Mouse (Mus musculus) G1E (cell line): ENCODE data around the gene Tomm34. TPM values are rescaled to one million over a fixed set of nuclear protein-coding genes. Genes with fewer than 3 reads are reported as not detected.

Source experiments
- ATAC-seq: 2 replicates; pipeline ENCODE4 v1.8.0; 2016; ENCODE audit warnings: mild to moderate bottlenecking; ENCODE audit not compliant: insufficient number of reproducible peaks, poor library complexity, low FRiP score, severe bottlenecking; ENCODE audit errors: extremely low read depth
- DNase-seq: peaks from one replicate; pipeline ENCODE4 v3.0.0; 2012; ENCODE audit warnings: low spot score
- H3K27me3 ChIP-seq: 2 replicates; pipeline ENCODE4 v1.6.1; 2012; ENCODE audit warnings: mild to moderate bottlenecking, low read length, inconsistent platforms; ENCODE audit not compliant: insufficient read depth
- H3K36me3 ChIP-seq: replicated peaks from 2 replicates; pipeline ENCODE3; 2012; ENCODE audit warnings: mild to moderate bottlenecking, inconsistent platforms
- H3K4me1 ChIP-seq: 2 replicates; pipeline ENCODE4 v1.6.1; 2012; ENCODE audit warnings: low read depth, low read length, inconsistent platforms, mixed read lengths; ENCODE audit not compliant: insufficient read depth
- H3K4me3 ChIP-seq: 2 replicates; pipeline ENCODE4 v1.5.1; 2012; ENCODE audit warnings: low read depth, mild to moderate bottlenecking, inconsistent platforms, low read length, moderate library complexity, mixed read lengths
- H3K9me3 ChIP-seq: replicated peaks from 2 replicates; pipeline ENCODE4 v1.6.1; 2012; ENCODE audit warnings: inconsistent platforms
- CTCF ChIP-seq: IDR thresholded peaks from 2 replicates; pipeline ENCODE4 v1.5.1; 2012; ENCODE audit warnings: low read depth, low read length, inconsistent platforms, mixed read lengths
- GATA1 ChIP-seq: IDR thresholded peaks from 2 replicates; pipeline ENCODE4 v1.6.1; 2012; ENCODE audit warnings: borderline replicate concordance, low read length, inconsistent platforms, mixed read lengths
- GATA2 ChIP-seq: IDR thresholded peaks from 2 replicates; pipeline ENCODE4 v1.6.1; 2012; ENCODE audit warnings: low read depth, low read length, inconsistent platforms, borderline replicate concordance
- POLR2AphosphoS5 ChIP-seq: IDR thresholded peaks from 2 replicates; pipeline ENCODE4 v1.6.1; 2012; ENCODE audit warnings: low read depth, low read length, inconsistent platforms; ENCODE audit not compliant: insufficient replicate concordance
- TAL1 ChIP-seq: conservative IDR thresholded peaks from 2 replicates; pipeline ENCODE4 v1.6.1; 2012; ENCODE audit warnings: low read depth, low read length, inconsistent platforms, mixed read lengths
- polyA plus RNA-seq: library from polyadenylated mRNA; stranded (reverse); fragments of >175 nt; gene quantifications from 2 replicates; pipeline ENCODE4 v1.2.3, GENCODE M21; 2012
- total RNA-seq, 2 experiments: library from RNA; stranded (forward) in 1 of 2; stranded (reverse) in 1 of 2; fragments of 200-1000 nt in 1 of 2; fragments of >200 nt in 1 of 2; fragmentation: Nextera tagmentation in 1 of 2; gene quantifications; 2 replicates each; pipeline ENCODE4 v1.2.3; 2014 to 2017

Tomm34 gene
- total and polyA plus RNA-seq, 3 experiments = 48.2 to 63.0 (median 61.0) TPM

DNA sequence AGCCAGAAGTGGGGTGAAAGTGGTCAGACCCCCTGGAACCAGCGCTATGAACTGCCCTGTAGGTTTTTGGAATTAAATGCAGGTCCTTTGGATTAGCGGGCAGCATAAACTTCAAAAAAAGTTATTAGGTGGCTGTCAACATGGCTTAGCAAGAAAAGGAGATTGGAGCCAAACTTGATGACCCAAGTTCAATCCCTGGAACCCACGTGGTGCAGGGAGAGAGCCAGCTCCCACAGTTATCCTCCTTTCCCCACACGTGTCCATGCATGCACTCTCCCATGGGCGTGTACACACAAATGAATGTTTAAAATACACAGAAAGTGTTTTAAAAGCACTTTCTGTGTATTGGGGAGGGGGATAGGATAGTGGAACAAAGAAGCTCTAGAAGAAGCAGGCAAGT lies 60.5 kb downstream of the Tomm34 start:
- Histone ChIP-seq H3K27me3 (no peaks in the 10 kb centered on the region), H3K36me3 (peaks cover 88% of the 10 kb centered on the region), H3K4me1 (peaks cover 10% of the 10 kb centered on the region), H3K9me3 (0 out of 2 replicates have a peak, but pooled peaks cover 2% of the 10 kb centered on the region), H3K4me3 (no peak overlapping the region)
- no peak for ATAC-seq
- TF ChIP-seq GATA2 (no peak), TAL1 (no peak)
- no peak for DNase-seq

DNA sequence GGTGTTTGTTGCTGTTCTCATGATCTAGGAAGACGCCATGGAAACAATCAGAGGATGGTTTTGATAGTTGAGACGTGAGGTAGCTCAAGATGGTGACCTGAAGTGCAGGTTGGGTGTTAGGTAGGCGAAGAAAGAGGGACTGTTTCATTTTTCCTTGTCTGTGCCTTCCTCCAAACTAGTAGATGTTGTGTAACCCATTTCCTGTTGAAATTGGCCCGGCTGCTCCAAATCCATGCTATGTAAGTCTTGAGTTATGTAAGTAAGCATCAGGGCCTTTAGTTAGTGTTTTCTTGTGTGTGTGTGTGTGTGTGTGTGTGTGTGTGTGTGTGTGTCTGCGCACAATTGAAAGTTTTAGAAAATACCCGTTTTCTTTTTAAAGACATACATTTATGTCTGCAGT lies 61.7 kb downstream of the Tomm34 start:
- H3K36me3 ChIP-seq = peaks cover 86% of the 10 kb centered on the region
- no peak for ATAC-seq

DNA sequence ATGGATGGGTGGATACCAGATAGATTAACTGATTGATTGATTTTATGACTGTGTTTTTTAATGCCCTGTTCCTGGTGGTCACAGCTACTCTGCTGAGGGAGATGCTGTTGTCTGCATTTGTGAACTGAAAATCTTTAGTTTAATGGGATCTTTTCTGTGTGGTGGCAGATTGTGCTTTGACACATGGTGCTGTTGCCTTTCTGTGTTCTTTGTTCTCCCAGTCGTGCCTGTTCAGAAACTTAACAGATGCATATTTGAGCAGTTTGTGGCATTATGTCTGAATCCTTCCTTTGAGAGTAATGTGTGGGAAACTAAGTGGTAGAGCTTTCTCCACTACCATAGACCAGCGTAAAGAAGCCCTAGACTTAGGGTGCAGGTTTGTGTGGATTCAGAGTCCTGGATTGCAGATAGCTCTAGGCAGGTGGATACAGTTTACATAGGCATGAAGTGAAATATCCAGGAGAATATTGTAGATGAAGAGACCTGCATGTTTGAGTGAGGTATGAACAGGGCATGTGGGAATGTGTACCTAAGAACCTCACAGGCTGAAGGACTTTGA lies 62.9 kb downstream of the Tomm34 start:
- H3K4me3 ChIP-seq = no peak overlapping the region
- 0 out of 2 replicates have a peak, but pooled peaks cover 2% of the 10 kb centered on the region for H3K9me3 ChIP-seq
- peaks cover 85% of the 10 kb centered on the region for H3K36me3 ChIP-seq
- DNase-seq (no peak), ATAC-seq (no peak)
- TF ChIP-seq CTCF = no peak
- no peak for TF ChIP-seq POLR2AphosphoS5
- no peak for TF ChIP-seq GATA1
- no peak for TF ChIP-seq TAL1
- TF ChIP-seq GATA2 = no peak
- H3K4me1 ChIP-seq = peaks cover 20% of the 10 kb centered on the region
- H3K27me3 ChIP-seq = no peaks in the 10 kb centered on the region

More for the DNA sequence above, 61.7 kb downstream of the Tomm34 start:
- Histone ChIP-seq H3K4me3 (no peak overlapping the region), H3K27me3 (no peaks in the 10 kb centered on the region), H3K4me1 (peaks cover 10% of the 10 kb centered on the region), H3K9me3 (0 out of 2 replicates have a peak, but pooled peaks cover 2% of the 10 kb centered on the region)
- no peak for TF ChIP-seq CTCF
- TF ChIP-seq GATA1 = no peak
- TF ChIP-seq TAL1 = no peak
- TF ChIP-seq GATA2 = no peak
- no peak for TF ChIP-seq POLR2AphosphoS5
- no peak for DNase-seq

DNA sequence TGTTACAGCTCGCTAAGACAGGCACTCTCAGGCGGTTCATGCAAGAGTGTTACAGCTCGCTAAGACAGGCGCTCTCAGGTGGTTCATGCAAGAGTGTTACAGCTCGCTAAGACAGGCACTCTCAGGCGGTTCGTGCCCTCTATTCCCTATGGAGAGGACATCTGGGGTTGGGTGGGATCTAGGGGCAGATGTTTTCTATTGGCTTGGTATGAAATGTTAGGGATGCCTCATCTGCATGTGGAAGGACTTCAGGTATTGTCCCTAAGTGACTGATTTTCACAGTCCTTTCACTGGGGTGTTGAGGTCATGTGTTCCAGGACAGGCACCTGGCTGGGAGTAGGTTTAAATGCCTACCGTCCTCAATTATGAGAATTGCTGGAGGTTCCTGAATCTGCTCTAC lies 63.4 kb downstream of the Tomm34 start:
- no peak for TF ChIP-seq CTCF
- TF ChIP-seq TAL1 = no peak
- no peak for TF ChIP-seq GATA2
- TF ChIP-seq GATA1 = no peak
- TF ChIP-seq POLR2AphosphoS5 = no peak

DNA sequence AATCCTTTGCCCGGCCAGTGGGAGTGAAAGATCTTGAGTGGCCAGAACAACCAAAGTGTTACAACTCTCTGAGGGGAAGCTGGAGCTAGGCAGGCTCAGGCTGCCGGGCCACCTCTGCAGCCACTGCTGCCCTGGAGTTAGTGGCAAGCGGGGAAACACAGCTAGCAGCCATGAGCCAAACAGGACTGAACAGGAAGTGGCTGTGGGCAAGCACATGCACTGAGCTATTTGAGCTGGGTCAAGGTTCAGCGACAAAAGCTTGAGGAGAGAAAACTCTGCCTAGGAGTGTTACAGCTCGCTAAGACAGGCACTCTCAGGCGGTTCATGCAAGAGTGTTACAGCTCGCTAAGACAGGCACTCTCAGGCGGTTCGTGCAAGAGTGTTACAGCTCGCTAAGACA lies 64.0 kb downstream of the Tomm34 start:
- H3K4me3 ChIP-seq = no peak overlapping the region
- H3K27me3 ChIP-seq = no peaks in the 10 kb centered on the region
- ATAC-seq = no peak

More for the DNA sequence above, 63.4 kb downstream of the Tomm34 start:
- ATAC-seq (no peak), DNase-seq (no peak)
- H3K27me3 ChIP-seq = no peaks in the 10 kb centered on the region
- H3K9me3 ChIP-seq = 0 out of 2 replicates have a peak, but pooled peaks cover 2% of the 10 kb centered on the region
- peaks cover 24% of the 10 kb centered on the region for H3K4me1 ChIP-seq
- H3K4me3 ChIP-seq = no peak overlapping the region
- H3K36me3 ChIP-seq = peaks cover 85% of the 10 kb centered on the region

DNA sequence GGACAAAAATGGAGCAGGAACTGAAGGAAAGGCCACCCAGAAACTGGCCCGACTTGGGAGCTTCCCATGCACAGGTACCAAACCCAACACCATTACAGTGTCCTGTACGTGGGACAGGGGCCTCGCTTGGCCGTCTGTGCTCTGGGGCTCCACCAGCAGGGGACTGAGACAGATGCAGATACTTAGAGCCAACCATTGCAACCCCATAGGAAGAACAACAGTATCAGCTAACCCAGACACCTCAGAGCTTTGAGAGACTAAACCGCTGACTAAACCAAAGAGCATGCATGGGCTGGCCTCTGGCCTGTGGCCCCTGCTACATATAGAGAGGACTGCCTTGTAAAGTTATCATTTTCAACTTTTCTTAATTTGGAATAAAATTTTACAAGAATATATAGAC lies 66.5 kb downstream of the Tomm34 start:
- Histone ChIP-seq H3K27me3 (no peaks in the 10 kb centered on the region), H3K4me3 (no peak overlapping the region), H3K36me3 (peaks cover 83% of the 10 kb centered on the region), H3K9me3 (0 out of 2 replicates have a peak, but pooled peaks cover 2% of the 10 kb centered on the region), H3K4me1 (peaks cover 33% of the 10 kb centered on the region)
- ATAC-seq (no peak), DNase-seq (no peak)
- TF ChIP-seq CTCF (no peak), TAL1 (no peak), GATA1 (no peak), POLR2AphosphoS5 (no peak), GATA2 (no peak)

More for the DNA sequence above, 64.0 kb downstream of the Tomm34 start:
- no peak for DNase-seq
- Histone ChIP-seq H3K36me3 (peaks cover 85% of the 10 kb centered on the region), H3K4me1 (peaks cover 24% of the 10 kb centered on the region), H3K9me3 (0 out of 2 replicates have a peak, but pooled peaks cover 2% of the 10 kb centered on the region)
- TF ChIP-seq GATA2 = no peak
- TF ChIP-seq TAL1 = no peak
- TF ChIP-seq GATA1 = no peak
- TF ChIP-seq CTCF = no peak
- no peak for TF ChIP-seq POLR2AphosphoS5

Other genes with a start within 250 kb of the Tomm34 start
- not detected in 2 replicates for gene Kcnk15, start 217.5 kb downstream of the Tomm34 start, total RNA-seq (2014; fragmentation: Nextera tagmentation)
- not detected in 2 replicates for gene Kcnk15, start 217.5 kb downstream of the Tomm34 start, total RNA-seq (2017)
- not detected in 2 replicates for gene Kcnk15, start 217.5 kb downstream of the Tomm34 start, polyA plus RNA-seq
- not detected in 2 replicates for gene Rims4, start 152.5 kb downstream of the Tomm34 start, total RNA-seq (2014; fragmentation: Nextera tagmentation)
- gene Rims4, start 152.5 kb downstream of the Tomm34 start, total RNA-seq (2017) = 0.05 TPM in 1 of 2 replicates, not detected in the other
- not detected in 2 replicates for gene Rims4, start 152.5 kb downstream of the Tomm34 start, polyA plus RNA-seq
- gene Ywhab, start 76.2 kb downstream of the Tomm34 start, total RNA-seq (2014; fragmentation: Nextera tagmentation) = 129 and 130 TPM in 2 replicates
- 52.6 and 56.1 TPM in 2 replicates for gene Ywhab, start 76.2 kb downstream of the Tomm34 start, total RNA-seq (2017)
- 64.3 and 79.9 TPM in 2 replicates for gene Ywhab, start 76.2 kb downstream of the Tomm34 start, polyA plus RNA-seq
- not detected in 2 replicates for gene Pabpc1l, start 45.7 kb downstream of the Tomm34 start, total RNA-seq (2014; fragmentation: Nextera tagmentation)
- 0.44 TPM in 1 of 2 replicates, not detected in the other for gene Pabpc1l, start 45.7 kb downstream of the Tomm34 start, total RNA-seq (2017)
- 0.07 TPM in 1 of 2 replicates, not detected in the other for gene Pabpc1l, start 45.7 kb downstream of the Tomm34 start, polyA plus RNA-seq
- gene Stk4, start 847 bp downstream of the Tomm34 start, total RNA-seq (2014; fragmentation: Nextera tagmentation) = 241 and 247 TPM in 2 replicates
- gene Stk4, start 847 bp downstream of the Tomm34 start, total RNA-seq (2017) = 214 and 225 TPM in 2 replicates
- gene Stk4, start 847 bp downstream of the Tomm34 start, polyA plus RNA-seq = 51.0 and 86.5 TPM in 2 replicates
- not detected in 2 replicates for gene Kcns1, start 99.9 kb upstream of the Tomm34 start, total RNA-seq (2014; fragmentation: Nextera tagmentation)
- not detected in 2 replicates for gene Kcns1, start 99.9 kb upstream of the Tomm34 start, total RNA-seq (2017)
- not detected in 2 replicates for gene Kcns1, start 99.9 kb upstream of the Tomm34 start, polyA plus RNA-seq
- gene Wfdc5, start 111.6 kb upstream of the Tomm34 start, total RNA-seq (2014; fragmentation: Nextera tagmentation) = not detected in 2 replicates
- 0.33 TPM in 1 of 2 replicates, not detected in the other for gene Wfdc5, start 111.6 kb upstream of the Tomm34 start, total RNA-seq (2017)
- gene Wfdc5, start 111.6 kb upstream of the Tomm34 start, polyA plus RNA-seq = not detected in 2 replicates
- not detected in 2 replicates for gene Wfdc12, start 119.4 kb upstream of the Tomm34 start, total RNA-seq (2014; fragmentation: Nextera tagmentation)
- not detected in 2 replicates for gene Wfdc12, start 119.4 kb upstream of the Tomm34 start, total RNA-seq (2017)
- not detected in 2 replicates for gene Wfdc12, start 119.4 kb upstream of the Tomm34 start, polyA plus RNA-seq
- gene Wfdc15a, start 129.0 kb upstream of the Tomm34 start, total RNA-seq (2014; fragmentation: Nextera tagmentation) = not detected in 2 replicates
- 0.82 TPM in 1 of 2 replicates, not detected in the other for gene Wfdc15a, start 129.0 kb upstream of the Tomm34 start, total RNA-seq (2017)
- not detected in 2 replicates for gene Wfdc15a, start 129.0 kb upstream of the Tomm34 start, polyA plus RNA-seq
- not detected in 2 replicates for gene Wfdc15b, start 150.5 kb upstream of the Tomm34 start, total RNA-seq (2014; fragmentation: Nextera tagmentation)
- gene Wfdc15b, start 150.5 kb upstream of the Tomm34 start, total RNA-seq (2017) = not detected in 2 replicates
- gene Wfdc15b, start 150.5 kb upstream of the Tomm34 start, polyA plus RNA-seq = not detected in 2 replicates
- not detected in 2 replicates for gene Svs2, start 167.3 kb upstream of the Tomm34 start, total RNA-seq (2014; fragmentation: Nextera tagmentation)
- 0.11 TPM in 1 of 2 replicates, not detected in the other for gene Svs2, start 167.3 kb upstream of the Tomm34 start, total RNA-seq (2017)
- gene Svs2, start 167.3 kb upstream of the Tomm34 start, polyA plus RNA-seq = not detected in 2 replicates
- not detected in 2 replicates for gene Svs3b, start 185.5 kb upstream of the Tomm34 start, total RNA-seq (2014; fragmentation: Nextera tagmentation)
- gene Svs3b, start 185.5 kb upstream of the Tomm34 start, total RNA-seq (2017) = not detected in 2 replicates
- gene Svs3b, start 185.5 kb upstream of the Tomm34 start, polyA plus RNA-seq = not detected in 2 replicates
- gene Svs4, start 207.3 kb upstream of the Tomm34 start, total RNA-seq (2014; fragmentation: Nextera tagmentation) = not detected in 2 replicates
- gene Svs4, start 207.3 kb upstream of the Tomm34 start, total RNA-seq (2017) = 0.29 TPM in 1 of 2 replicates, not detected in the other
- gene Svs4, start 207.3 kb upstream of the Tomm34 start, polyA plus RNA-seq = not detected in 2 replicates
- gene Svs3a, start 218.1 kb upstream of the Tomm34 start, total RNA-seq (2014; fragmentation: Nextera tagmentation) = not detected in 2 replicates
- 0.11 TPM in 1 of 2 replicates, not detected in the other for gene Svs3a, start 218.1 kb upstream of the Tomm34 start, total RNA-seq (2017)
- gene Svs3a, start 218.1 kb upstream of the Tomm34 start, polyA plus RNA-seq = not detected in 2 replicates
- gene Svs6, start 245.6 kb upstream of the Tomm34 start, total RNA-seq (2014; fragmentation: Nextera tagmentation) = not detected in 2 replicates
- not detected in 2 replicates for gene Svs6, start 245.6 kb upstream of the Tomm34 start, total RNA-seq (2017)
- gene Svs6, start 245.6 kb upstream of the Tomm34 start, polyA plus RNA-seq = not detected in 2 replicates